Mouse (Mus musculus) megakaryocyte-erythroid progenitor cell, adult 5-6 weeks (primary cell): ENCODE data around the gene Meiob. TPM values are rescaled to one million over a fixed set of nuclear protein-coding genes. Genes with fewer than 3 reads are reported as not detected.

Experiments used
- ATAC-seq: replicated peaks from 2 replicates; pipeline ENCODE4 v1.8.0; 2016; ENCODE audit warnings: mild to moderate bottlenecking, inconsistent platforms; ENCODE audit not compliant: severe bottlenecking, poor library complexity, low FRiP score, low TSS enrichment
- total RNA-seq, 2 experiments: library from RNA; stranded (forward) in 1 of 2; stranded (reverse) in 1 of 2; fragments of 200-1000, 215-1000 nt in 1 of 2; fragments of >200 nt in 1 of 2; fragmentation: Nextera tagmentation in 1 of 2; gene quantifications; 2 replicates each; pipeline ENCODE4 v1.2.3; 2014 to 2017

The Meiob gene
- total RNA-seq (2014; fragmentation: Nextera tagmentation) (1.4 and 1.5 TPM in 2 replicates), total RNA-seq (2017) (0.95 and 1.4 TPM in 2 replicates)

GRCm38 (mm10) chr17:24803952-24804951 is at the start of gene Meiob:
Gene Meiob (plus strand): TSS chr17:24804289.
- ATAC-seq, result peak; percentile 89

- no peak for ATAC-seq
These were observed 46.7 kb upstream of the Meiob start for GRCm38 (mm10) chr17:24757394-24757793.

DNA sequence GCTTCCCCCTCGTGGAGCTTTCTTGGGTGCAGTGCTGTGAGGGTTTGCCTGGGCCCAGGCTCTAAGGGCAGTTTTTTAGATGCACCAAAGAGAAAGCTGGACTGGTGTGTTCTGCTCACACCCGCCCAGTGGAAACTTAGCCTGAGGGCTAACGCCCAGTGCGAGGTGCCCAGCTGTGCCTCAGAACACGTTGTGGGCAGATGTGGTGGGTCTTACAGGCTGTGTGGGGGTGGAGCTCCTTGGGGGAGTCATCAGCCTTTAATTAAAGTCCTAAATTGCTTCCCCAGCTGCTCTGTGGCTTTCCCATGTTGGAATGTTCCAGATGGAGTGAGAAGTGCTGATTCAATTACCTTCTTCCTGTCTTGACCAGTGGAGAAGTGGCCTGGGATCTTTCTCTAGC is 43.0 kb upstream of the Meiob start:
- ATAC-seq, result no peak

- ATAC-seq, result no peak
These were observed 38.8 kb upstream of the Meiob start for GRCm38 (mm10) chr17:24765016-24765905.

- ATAC-seq, result no peak
These were observed 37.7 kb upstream of the Meiob start for GRCm38 (mm10) chr17:24766266-24766875.

DNA sequence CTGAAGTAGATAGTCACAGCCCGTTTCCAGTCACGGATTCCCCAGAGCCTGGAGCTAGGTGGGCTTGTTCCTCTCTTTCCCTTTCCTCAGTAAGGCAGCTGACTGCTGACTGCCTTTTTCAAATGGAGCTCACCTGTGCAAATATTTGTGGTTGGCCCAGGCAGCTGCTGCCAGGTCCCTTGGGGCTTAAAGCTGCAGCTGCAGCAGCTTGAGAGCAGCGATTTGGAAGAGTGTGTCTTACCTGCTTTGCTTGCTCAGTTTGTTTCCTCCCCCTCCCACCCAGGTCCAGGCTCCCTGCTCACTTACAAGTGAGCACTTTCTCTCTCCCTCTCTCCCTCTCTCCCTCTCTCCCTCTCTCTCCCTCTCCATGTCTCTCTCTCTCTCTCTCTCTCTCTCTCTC is 34.9 kb upstream of the Meiob start:
- no peak for ATAC-seq

GRCm38 (mm10) chr17:24773241-24773640 is 30.8 kb upstream of the Meiob start:
- ATAC-seq, result no peak

- no peak for ATAC-seq
These were observed 28.9 kb upstream of the Meiob start for GRCm38 (mm10) chr17:24775173-24775572.

- no peak for ATAC-seq
These were observed 27.0 kb upstream of the Meiob start for GRCm38 (mm10) chr17:24777073-24777472.

DNA sequence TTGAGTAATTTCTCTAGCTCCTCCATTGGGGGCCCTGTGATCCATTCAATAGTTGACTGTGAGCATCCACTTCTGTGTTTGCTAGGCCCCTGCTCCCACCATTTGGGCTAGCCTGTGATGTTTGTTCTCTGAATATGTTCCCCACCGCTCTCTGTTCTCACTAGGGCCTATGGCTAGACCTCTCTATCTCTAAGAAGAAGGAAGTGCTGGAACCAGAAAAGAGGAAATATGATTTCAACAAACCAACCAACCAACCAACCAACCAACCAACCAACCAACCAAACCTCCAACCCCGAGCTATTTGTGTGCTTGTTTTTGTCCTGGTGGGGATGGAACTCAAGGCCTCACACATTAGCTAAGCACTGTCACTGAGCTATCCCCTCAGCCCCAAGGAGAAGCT is 23.3 kb upstream of the Meiob start:
- ATAC-seq, result no peak

- ATAC-seq, result no peak
These were observed 11.9 kb upstream of the Meiob start for GRCm38 (mm10) chr17:24792190-24792589.

DNA sequence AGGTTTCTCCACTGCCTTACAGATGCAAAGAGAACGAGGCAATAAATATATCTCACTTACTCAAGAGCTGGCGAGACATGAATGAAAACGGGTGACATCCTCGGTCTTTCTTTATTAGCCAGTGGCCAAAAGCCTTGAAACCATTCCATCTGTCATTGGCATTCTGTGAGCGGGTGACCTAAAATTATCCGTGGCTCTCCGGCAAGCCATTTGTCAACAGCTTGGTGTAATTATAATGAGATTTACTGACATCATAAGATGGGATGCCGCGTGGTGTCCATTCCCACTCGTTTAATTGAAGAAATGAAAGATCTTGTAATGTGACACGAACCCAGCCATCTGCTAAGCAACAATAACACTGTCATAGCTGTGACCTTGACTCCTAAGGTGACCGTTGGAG is 9.3 kb upstream of the Meiob start:
- no peak for ATAC-seq

DNA sequence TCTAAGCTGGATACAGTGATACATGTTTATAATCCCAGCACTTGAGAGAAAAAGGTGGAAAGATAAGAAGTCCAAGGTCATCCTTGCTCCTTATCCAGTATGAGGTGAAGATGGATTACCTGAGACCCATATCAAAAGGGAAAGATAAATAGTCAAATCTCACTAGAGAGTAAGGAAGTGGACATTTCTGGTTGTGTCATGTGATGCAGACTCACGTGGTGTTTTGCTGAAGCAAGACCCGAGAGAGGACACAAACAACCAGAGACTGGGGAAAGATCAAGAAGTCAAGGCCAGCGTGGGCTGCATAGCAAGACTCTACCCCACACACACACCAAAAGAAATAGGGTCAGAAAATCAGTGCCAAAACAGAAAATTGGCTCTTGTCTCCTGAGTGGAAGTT is 7.1 kb upstream of the Meiob start:
- no peak for ATAC-seq

- no peak for ATAC-seq
These were observed 5.9 kb upstream of the Meiob start for GRCm38 (mm10) chr17:24798229-24798628.

DNA sequence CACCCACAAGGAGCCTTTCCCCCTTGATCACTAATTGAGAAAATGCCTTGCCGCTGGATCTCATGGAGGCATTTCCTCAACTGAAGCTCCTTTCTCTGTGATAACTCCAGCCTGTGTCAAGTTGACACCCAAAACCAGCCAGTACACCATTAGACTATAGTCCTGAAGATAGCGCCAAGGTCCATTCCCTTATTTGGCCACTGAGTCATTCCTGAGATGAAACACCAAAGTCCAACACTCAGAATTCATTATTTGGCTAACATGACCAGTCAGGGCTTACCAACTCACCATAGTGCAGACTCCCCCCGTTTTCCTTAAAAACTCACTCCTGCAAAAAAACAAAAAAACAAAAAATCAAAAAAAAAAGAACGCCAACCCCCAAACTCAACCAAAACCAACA is 4.6 kb upstream of the Meiob start:
- ATAC-seq, result no peak

DNA sequence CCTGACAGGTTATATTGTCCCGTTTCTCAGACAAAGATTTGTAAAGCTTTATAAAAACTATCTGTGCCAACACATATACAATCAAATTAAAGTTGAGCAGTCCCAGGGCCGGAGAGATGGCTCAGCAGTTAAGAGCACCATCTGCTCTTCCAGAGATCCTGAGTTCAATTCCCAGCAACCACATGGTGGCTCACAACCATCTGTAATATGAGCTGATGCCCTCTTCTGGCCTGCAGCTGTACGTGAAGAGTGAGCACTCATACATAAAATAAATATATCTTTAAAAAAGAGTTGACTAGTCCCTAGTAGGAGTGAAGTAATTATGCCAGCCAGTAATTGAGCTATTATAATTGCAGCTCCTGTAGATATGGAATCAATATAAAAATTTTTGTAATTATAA is 3.6 kb upstream of the Meiob start:
- no peak for ATAC-seq

DNA sequence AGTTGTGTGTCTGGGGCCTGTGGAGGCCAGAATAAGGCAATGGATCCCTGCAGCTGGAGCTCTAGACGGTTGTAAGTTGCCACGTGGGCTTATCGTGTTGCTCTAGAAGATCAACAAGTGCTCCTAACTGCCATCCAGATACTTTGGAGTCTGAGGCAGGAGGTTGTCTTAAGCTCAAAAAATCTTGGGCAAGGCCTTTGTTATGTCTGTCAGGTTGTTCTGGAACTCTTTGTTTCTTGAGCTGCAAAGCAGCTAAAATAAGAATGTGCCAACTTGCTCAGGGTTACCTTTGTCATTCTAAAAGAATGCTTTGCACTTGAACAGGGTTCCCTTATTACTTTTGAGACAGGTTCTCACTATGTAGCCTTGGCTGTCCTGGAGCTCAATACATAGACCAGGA is 7.1 kb downstream of the Meiob start:
- no peak for ATAC-seq

DNA sequence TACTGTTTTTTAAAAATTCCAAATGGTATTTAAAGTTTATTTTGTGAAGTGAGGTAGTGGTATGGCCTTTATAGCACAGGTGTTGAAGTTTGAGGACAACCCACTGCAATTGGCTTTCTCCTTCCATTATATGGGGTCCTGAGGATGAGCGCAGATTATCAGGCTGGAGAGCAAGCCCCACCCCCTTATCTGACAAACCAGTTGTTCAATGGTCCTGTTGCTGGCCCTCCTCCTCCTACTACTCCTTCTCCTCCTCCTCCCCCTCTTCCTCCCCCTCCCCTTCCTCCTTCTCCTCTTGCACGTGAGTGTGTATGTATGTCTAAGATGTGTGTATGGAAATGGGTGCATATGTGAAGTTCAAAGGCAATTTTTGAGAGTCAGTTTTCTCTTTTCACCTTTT is 8.1 kb downstream of the Meiob start:
- ATAC-seq, result no peak

- peak; percentile 67 for ATAC-seq
These were observed 11.2 kb downstream of the Meiob start for GRCm38 (mm10) chr17:24815256-24815655.

GRCm38 (mm10) chr17:24817503-24817902 is 13.4 kb downstream of the Meiob start:
- ATAC-seq, result no peak
